Mouse (Mus musculus): ENCODE measurements at regions not wholly inside any gene's neighbourhood (a gene's known extent, or its start where the extent isn't known, plus 50 kb on each side); places are given as distances from the start of the nearest gene placed in this dataset.
"Not testable (repeated sequence)": the region's sequence is repeated elsewhere in the genome, so short reads cannot be mapped to it uniquely, and the experiment has no call there.

DNA sequence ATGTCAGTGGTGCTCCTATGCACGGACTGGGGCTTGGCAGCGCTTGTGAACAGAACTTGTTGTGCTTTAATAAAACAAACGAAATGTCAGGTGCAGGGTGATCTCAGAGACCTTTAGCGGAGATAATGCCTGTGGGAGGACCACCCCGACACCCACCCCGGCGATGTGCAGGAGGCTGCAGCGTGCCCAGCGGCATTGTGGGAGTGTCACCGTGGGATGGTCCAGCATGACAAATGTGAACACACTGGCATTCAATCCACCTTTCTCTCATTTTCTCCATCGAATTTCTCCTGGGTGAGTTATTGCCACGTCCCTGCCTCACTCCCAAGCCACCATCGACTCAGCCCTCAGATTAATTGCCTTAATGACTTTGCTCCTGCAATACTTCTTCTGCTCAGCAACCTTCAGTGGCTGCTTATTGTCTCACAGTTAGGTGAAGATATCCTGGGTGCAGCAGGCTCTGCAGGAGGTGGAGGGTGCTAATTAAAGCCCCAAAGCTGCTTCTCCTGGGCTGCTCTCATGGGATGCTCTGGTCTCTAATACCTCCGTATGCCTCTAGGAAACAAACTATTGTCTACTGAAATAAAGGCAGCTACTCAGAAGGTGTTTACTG is 310.5 kb downstream of the Eipr1 start:
- H3K27me3 ChIP-seq (ENCODE audit: insufficient read depth, low read length): no peaks in the 10 kb centered on the region
- no peak overlapping the region for H3K4me3 ChIP-seq (replicated peaks; ENCODE audit: low read length)
- no peaks in the 10 kb centered on the region for H3K9me3 ChIP-seq (ENCODE audit: low read length)
- H3K36me3 ChIP-seq (ENCODE audit: insufficient read depth, low read length): no peaks in the 10 kb centered on the region
- TF ChIP-seq POU5F1 (IDR thresholded peaks at IDR 0.05; ENCODE audit: borderline replicate concordance, low read length): no peak
- no peak for TF ChIP-seq NANOG (IDR thresholded peaks at IDR 0.05; ENCODE audit: borderline replicate concordance, low read length)
- no peak for TF ChIP-seq CTCF (conservative IDR thresholded peaks at IDR 0.05; ENCODE audit: low read length)
- no peaks in the 10 kb centered on the region for H3K4me1 ChIP-seq (replicated peaks; ENCODE audit: low read depth, low read length)

- TF ChIP-seq NANOG (IDR thresholded peaks at IDR 0.05; ENCODE audit: borderline replicate concordance, low read length): no peak
- TF ChIP-seq CTCF (conservative IDR thresholded peaks at IDR 0.05; ENCODE audit: low read length): no peak
- no peak for TF ChIP-seq POU5F1 (IDR thresholded peaks at IDR 0.05; ENCODE audit: borderline replicate concordance, low read length)
- Histone ChIP-seq H3K4me3 (replicated peaks; ENCODE audit: low read length) (no peak overlapping the region), H3K27me3 (ENCODE audit: insufficient read depth, low read length) (no peaks in the 10 kb centered on the region), H3K36me3 (ENCODE audit: insufficient read depth, low read length) (no peaks in the 10 kb centered on the region), H3K9me3 (ENCODE audit: low read length) (no peaks in the 10 kb centered on the region), H3K4me1 (replicated peaks; ENCODE audit: low read depth, low read length) (no peaks in the 10 kb centered on the region)
Measured at GRCm38 (mm10) chr12:29062801-29063200, 311.2 kb downstream of the Eipr1 start.

DNA sequence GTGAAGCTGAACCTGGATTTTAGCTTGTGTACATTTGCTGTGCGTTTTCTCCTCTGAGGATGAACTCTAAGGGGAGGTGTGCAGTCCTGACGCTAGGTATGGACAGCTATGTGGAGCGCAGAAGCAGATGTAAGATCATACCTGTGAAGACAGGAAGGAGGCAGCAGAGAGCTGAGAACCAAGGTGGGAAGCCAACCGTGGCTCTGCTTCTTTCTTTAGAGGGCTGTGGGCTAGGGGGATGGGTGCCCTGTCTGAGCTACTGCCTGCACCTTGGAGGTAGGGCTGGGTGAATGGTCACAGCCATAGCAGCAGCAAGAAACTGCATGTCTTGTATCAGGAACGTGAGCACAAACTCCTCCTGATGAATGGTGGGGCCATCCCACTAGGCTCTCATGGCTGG is 316.6 kb downstream of the Eipr1 start:
- no peaks in the 10 kb centered on the region for H3K36me3 ChIP-seq (ENCODE audit: insufficient read depth, low read length)
- no peaks in the 10 kb centered on the region for H3K4me1 ChIP-seq (replicated peaks; ENCODE audit: low read depth, low read length)
- TF ChIP-seq POU5F1 (IDR thresholded peaks at IDR 0.05; ENCODE audit: borderline replicate concordance, low read length) (no peak), CTCF (conservative IDR thresholded peaks at IDR 0.05; ENCODE audit: low read length) (peak; percentile 34), NANOG (IDR thresholded peaks at IDR 0.05; ENCODE audit: borderline replicate concordance, low read length) (no peak)
- no peaks in the 10 kb centered on the region for H3K27me3 ChIP-seq (ENCODE audit: insufficient read depth, low read length)
- no peak overlapping the region for H3K4me3 ChIP-seq (replicated peaks; ENCODE audit: low read length)
- no peaks in the 10 kb centered on the region for H3K9me3 ChIP-seq (ENCODE audit: low read length)

GRCm38 (mm10) chr12:29075096-29075852 is 323.7 kb downstream of the Eipr1 start:
- Histone ChIP-seq H3K4me3 (replicated peaks; ENCODE audit: low read length) (no peak overlapping the region), H3K36me3 (ENCODE audit: insufficient read depth, low read length) (no peaks in the 10 kb centered on the region), H3K4me1 (replicated peaks; ENCODE audit: low read depth, low read length) (peaks cover 9% of the 10 kb centered on the region), H3K9me3 (ENCODE audit: low read length) (no peaks in the 10 kb centered on the region), H3K27me3 (ENCODE audit: insufficient read depth, low read length) (no peaks in the 10 kb centered on the region)
- TF ChIP-seq NANOG (IDR thresholded peaks at IDR 0.05; ENCODE audit: borderline replicate concordance, low read length) (no peak; the same call in 1 of the 2 replicates), CTCF (conservative IDR thresholded peaks at IDR 0.05; ENCODE audit: low read length) (no peak), POU5F1 (IDR thresholded peaks at IDR 0.05; ENCODE audit: borderline replicate concordance, low read length) (no peak)

DNA sequence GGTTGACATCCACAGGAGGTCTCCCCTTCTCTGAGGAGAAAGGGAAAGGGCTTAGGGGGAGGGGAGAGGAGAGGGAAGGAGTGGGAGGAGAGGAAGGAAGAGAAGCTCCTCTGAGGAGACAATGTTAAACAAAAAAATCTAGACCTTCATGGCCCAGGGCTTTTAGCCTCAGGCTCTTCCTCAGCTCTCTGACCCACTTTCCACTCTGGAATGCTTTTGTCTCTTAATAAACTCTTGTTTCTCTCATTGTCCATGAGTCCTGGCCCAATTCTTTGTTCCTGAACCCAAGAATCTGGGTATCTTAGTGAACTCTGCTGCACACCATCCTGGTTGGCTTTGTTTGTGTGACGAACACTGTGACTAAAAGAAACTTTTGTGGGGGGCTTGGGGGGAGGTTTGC is 325.0 kb downstream of the Eipr1 start:
- Histone ChIP-seq H3K9me3 (ENCODE audit: low read length) (no peaks in the 10 kb centered on the region), H3K36me3 (ENCODE audit: insufficient read depth, low read length) (no peaks in the 10 kb centered on the region), H3K4me3 (replicated peaks; ENCODE audit: low read length) (no peak overlapping the region), H3K27me3 (ENCODE audit: insufficient read depth, low read length) (no peaks in the 10 kb centered on the region), H3K4me1 (replicated peaks; ENCODE audit: low read depth, low read length) (peaks cover 9% of the 10 kb centered on the region)
- no peak for TF ChIP-seq CTCF (conservative IDR thresholded peaks at IDR 0.05; ENCODE audit: low read length)
- TF ChIP-seq POU5F1 (IDR thresholded peaks at IDR 0.05; ENCODE audit: borderline replicate concordance, low read length): no peak
- TF ChIP-seq NANOG (IDR thresholded peaks at IDR 0.05; ENCODE audit: borderline replicate concordance, low read length): no peak

DNA sequence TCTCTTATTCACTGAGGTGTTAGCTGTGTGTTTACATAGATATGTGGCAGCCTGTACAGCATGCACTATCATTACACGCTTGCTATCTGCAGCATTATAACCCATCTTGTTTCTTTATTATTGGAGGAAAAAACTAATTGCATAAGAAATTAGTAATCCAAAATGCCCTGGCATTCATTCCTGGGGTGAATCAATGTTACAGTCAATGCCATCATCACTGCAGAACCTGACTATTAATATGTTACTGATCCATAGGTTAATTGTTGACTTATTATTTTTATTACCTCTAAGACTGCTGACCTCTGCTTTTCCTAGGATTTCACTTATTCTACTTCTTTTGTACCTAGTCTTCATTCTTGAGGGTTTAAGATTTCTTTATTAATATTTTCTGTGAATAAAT is 327.4 kb downstream of the Eipr1 start:
- H3K4me3 ChIP-seq (replicated peaks; ENCODE audit: low read length): no peak overlapping the region
- TF ChIP-seq POU5F1 (IDR thresholded peaks at IDR 0.05; ENCODE audit: borderline replicate concordance, low read length) (no peak), NANOG (IDR thresholded peaks at IDR 0.05; ENCODE audit: borderline replicate concordance, low read length) (no peak), CTCF (conservative IDR thresholded peaks at IDR 0.05; ENCODE audit: low read length) (no peak)
- no peaks in the 10 kb centered on the region for H3K36me3 ChIP-seq (ENCODE audit: insufficient read depth, low read length)
- H3K27me3 ChIP-seq (ENCODE audit: insufficient read depth, low read length): no peaks in the 10 kb centered on the region
- H3K4me1 ChIP-seq (replicated peaks; ENCODE audit: low read depth, low read length): peaks cover 19% of the 10 kb centered on the region
- no peaks in the 10 kb centered on the region for H3K9me3 ChIP-seq (ENCODE audit: low read length)

- H3K4me1 ChIP-seq (replicated peaks; ENCODE audit: low read depth, low read length): peaks cover 13% of the 10 kb centered on the region
- TF ChIP-seq NANOG (IDR thresholded peaks at IDR 0.05; ENCODE audit: borderline replicate concordance, low read length) (peak; percentile 43; the same call in 1 of the 2 replicates), POU5F1 (IDR thresholded peaks at IDR 0.05; ENCODE audit: borderline replicate concordance, low read length) (no peak), CTCF (conservative IDR thresholded peaks at IDR 0.05; ENCODE audit: low read length) (no peak)
- no peaks in the 10 kb centered on the region for H3K36me3 ChIP-seq (ENCODE audit: insufficient read depth, low read length)
- H3K4me3 ChIP-seq (replicated peaks; ENCODE audit: low read length): peak overlapping the region; percentile 51
- H3K9me3 ChIP-seq (ENCODE audit: low read length): no peaks in the 10 kb centered on the region
- no peaks in the 10 kb centered on the region for H3K27me3 ChIP-seq (ENCODE audit: insufficient read depth, low read length)
Measured at GRCm38 (mm10) chr12:29083426-29084221, 332.0 kb downstream of the Eipr1 start.

DNA sequence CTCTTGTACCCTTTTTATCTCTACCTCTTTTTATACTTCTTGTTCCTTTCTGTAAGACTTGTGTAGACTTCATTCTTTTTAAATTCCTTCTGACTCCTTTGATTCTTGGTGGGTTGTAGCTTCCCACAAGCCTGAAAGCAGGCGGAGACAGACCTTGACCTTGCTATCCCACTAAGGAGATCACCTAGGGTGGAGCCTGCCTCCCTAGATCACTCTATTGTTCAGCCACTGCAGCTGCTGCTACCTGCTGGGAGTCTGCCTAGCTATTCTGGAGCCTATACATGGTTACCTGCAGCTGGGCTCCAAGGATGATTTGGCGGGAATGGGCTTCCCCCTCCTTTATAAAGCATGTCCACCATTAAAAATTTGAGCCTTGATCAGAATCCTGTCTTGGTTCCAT is 335.6 kb downstream of the Eipr1 start:
- not testable (repeated sequence) for H3K4me3 ChIP-seq (replicated peaks; ENCODE audit: low read length); H3K27me3 ChIP-seq (ENCODE audit: insufficient read depth, low read length); H3K36me3 ChIP-seq (ENCODE audit: insufficient read depth, low read length); H3K9me3 ChIP-seq (ENCODE audit: low read length)
- H3K4me1 ChIP-seq (replicated peaks; ENCODE audit: low read depth, low read length): peaks cover 13% of the 10 kb centered on the region

Measured in E14TG2a.4 (cell line).